Mouse (Mus musculus): Measurements from ENCODE around the gene Cnn3.

DNA sequence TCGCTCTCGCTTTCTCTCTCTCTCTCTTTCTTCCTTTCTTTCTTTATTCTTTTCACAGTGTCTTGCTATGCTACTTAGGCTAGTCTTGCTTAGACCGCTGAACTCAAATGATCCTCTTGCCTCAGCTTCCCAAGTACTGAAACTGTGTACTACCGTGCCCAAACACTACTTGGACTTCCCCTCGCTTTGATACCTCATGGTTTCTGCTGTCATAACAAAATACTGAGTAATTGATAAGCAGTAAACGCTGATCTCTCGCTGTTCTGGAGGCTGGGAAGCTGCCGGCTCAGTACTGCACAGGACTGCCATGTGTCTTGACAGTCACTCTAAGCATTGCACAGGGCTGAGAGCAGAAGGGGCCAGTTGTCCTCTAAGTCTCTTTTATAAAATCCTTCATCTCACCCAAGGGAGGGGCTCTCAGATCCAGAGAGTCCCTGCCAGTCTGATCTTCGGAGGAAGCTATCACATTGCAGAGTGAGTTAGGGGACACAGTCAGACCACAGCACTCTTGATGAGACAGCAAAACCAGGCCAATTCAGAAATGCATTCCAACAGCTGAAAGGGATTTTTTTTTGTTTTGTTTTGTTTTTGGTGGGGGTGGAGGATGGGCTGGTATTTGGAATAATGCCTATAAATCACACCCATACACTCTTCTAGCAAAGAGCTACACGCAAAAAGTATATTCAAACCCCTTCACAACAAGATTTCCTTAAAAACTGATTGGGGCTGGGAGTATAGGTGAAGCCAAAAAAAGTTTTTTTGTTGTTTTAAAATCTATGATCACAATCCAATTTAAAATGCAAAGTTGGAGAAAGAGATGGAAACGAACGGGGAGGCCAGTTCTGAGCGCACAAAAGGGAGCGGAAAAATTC is 8.7 kb upstream of the Cnn3 start:
- TF ChIP-seq CTCF (IDR thresholded peaks at IDR 0.05; ENCODE audit: insufficient read depth, low read depth, low read length) = no peak
- no peak for TF ChIP-seq POLR2A (IDR thresholded peaks at IDR 0.05; ENCODE audit: insufficient read depth, low read depth, low read length)

Data from olfactory bulb, adult 2 months (tissue).